Mouse (Mus musculus) liver, embryonic 11.5 days (tissue): Measurements from ENCODE around the gene Ikbkg. TPM values are rescaled to one million over a fixed set of nuclear protein-coding genes. Genes with fewer than 3 reads are reported as not detected.
A peak's percentile ranks its signal among the peaks of the same experiment; 100 is the strongest.
"Not testable (repeated sequence)": the region's sequence is repeated elsewhere in the genome, so short reads cannot be mapped to it uniquely, and the experiment has no call there.

Source experiments
- ATAC-seq: fragments of 200-750 bp; cut with Nextera tagmentation; replicated peaks from 2 replicates; pipeline ENCODE4 v1.8.0; 2017; ENCODE audit warnings: moderate number of reproducible peaks, mild to moderate bottlenecking, moderate TSS enrichment, moderate library complexity; ENCODE audit not compliant: low FRiP score
- DNase-seq: peaks from one replicate; pipeline ENCODE4 v3.0.0-alpha.2; 2017; ENCODE audit warnings: low spot score
- H3K27ac ChIP-seq: fragments of 300-500 bp; sonication (generic); 2 replicates; pipeline ENCODE4 v1.5.1; 2014; ENCODE audit warnings: mild to moderate bottlenecking, low read depth, low read length, control low read depth
- H3K27me3 ChIP-seq: fragments of 300-500 bp; sonication (generic); replicated peaks from 2 replicates; pipeline ENCODE4 v1.6.1; 2014; ENCODE audit warnings: low read length, mixed read lengths; ENCODE audit not compliant: control insufficient read depth, insufficient read depth
- H3K36me3 ChIP-seq: fragments of 300-500 bp; sonication (generic); 2 replicates; pipeline ENCODE4 v1.6.1; 2014; ENCODE audit warnings: mild to moderate bottlenecking, low read length, moderate library complexity, mixed read lengths; ENCODE audit not compliant: control insufficient read depth, insufficient read depth
- H3K4me1 ChIP-seq: fragments of 300-500 bp; sonication (generic); replicated peaks from 2 replicates; pipeline ENCODE4 v1.6.1; 2014; ENCODE audit warnings: low read length, mixed read lengths; ENCODE audit not compliant: control insufficient read depth, insufficient read depth
- H3K4me2 ChIP-seq: fragments of 300-500 bp; sonication (generic); 2 replicates; pipeline ENCODE4 v1.6.1; 2014; ENCODE audit warnings: mild to moderate bottlenecking, control low read depth, moderate library complexity
- H3K4me3 ChIP-seq: fragments of 300-500 bp; sonication (generic); 2 replicates; pipeline ENCODE4 v1.5.1; 2014; ENCODE audit warnings: low read depth, low read length, control low read depth
- H3K9ac ChIP-seq: fragments of 300-500 bp; sonication (generic); 2 replicates; pipeline ENCODE4 v1.6.1; 2014; ENCODE audit warnings: low read depth, low read length, control low read depth
- H3K9me3 ChIP-seq: fragments of 300-500 bp; sonication (generic); 2 replicates; pipeline ENCODE4 v1.6.1; 2016; ENCODE audit warnings: low read length, inconsistent platforms, mixed read lengths; ENCODE audit not compliant: control insufficient read depth
- WGBS: fragments of 180-500 bp; shearing (Covaris S2); extraction: QIAGEN DNeasy Blood & Tissue Kit; methylation state at CpG from one replicate; pipeline ENCODE4 v1.1.7; 2014; 5-methylcytosine and 5-hydroxymethylcytosine counted together
- polyA plus RNA-seq: library from polyadenylated mRNA; unstranded; fragments of >200 nt; fragmentation: Nextera tagmentation; extraction: Ambion mirVana; gene quantifications from 2 replicates; pipeline ENCODE4 v1.2.1, GENCODE M21; 2014

The Ikbkg gene
- polyA plus RNA-seq, 1 experiment from 2014 or later: 23.0 TPM

DNA sequence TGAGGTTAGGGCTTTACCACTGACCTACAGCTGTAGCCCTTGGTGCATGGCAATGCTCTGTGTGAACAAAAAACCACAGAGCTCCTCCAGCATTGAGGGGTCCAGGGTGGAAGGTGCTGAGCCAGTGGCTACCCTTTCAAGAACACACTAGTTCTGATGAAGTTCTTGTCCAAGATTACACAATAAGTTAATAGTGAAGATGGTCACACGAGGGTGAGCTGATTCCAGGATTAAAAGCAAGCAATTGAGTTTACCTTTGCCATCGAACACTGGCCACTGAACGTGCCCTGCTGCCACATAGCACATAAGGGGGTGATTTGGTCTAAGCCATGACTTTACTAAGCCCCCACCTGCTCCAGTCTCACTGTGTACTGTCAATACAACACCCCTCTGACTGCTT, 34.0 kb downstream of the Ikbkg start:
- WGBS: 81% methylated on average over 3 of the region's 3 CpGs
- Histone ChIP-seq H3K4me2 (peak overlapping the region; percentile 64; the same call in 1 of the 2 replicates), H3K9ac (no peak overlapping the region), H3K4me3 (no peak overlapping the region), H3K36me3 (no peaks in the 10 kb centered on the region), H3K27me3 (no peaks in the 10 kb centered on the region), H3K27ac (no peak overlapping the region), H3K4me1 (peaks cover 2% of the 10 kb centered on the region; the same call in 1 of the 2 replicates), H3K9me3 (no peaks in the 10 kb centered on the region)
- ATAC-seq (no peak), DNase-seq (no peak)

DNA sequence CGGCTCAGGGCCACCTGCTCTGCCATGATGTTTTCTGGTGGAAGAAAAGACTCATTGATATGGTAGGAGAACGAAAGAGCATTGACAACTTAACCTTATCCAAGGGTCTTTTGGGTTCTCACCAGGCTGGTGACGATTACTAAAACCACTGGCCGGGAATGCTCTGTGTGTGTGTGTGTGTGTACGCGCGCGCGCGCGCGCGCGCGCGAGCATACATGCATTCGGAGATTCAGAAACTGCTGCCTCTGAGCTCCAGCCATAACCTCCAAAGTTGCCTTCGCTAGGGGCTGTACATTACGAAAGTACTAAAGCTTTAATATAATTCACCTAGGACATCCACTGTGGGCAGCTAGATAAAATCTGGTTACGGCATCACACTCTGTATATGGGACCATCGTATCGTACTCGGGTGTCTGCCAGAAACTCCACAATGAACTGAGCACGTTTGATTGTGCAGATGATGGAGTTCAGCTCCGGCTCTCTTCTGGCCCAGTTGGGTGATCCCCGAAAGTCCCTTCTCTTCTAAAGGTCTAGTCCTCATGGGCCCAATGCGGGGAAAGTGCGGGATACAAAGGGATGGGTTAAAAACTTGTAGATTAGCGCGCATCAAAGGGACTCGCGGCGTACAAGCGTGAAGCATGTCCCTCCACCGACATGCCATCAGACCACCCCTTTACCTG, 35.2 kb downstream of the Ikbkg start:
- Histone ChIP-seq H3K36me3 (no peaks in the 10 kb centered on the region), H3K4me2 (peak overlapping the region; percentile 64), H3K9ac (peak overlapping the region; percentile 74), H3K27ac (peak overlapping the region; percentile 79), H3K4me3 (peak overlapping the region; percentile 67), H3K4me1 (peaks cover 2% of the 10 kb centered on the region; the same call in 1 of the 2 replicates), H3K9me3 (no peaks in the 10 kb centered on the region), H3K27me3 (no peaks in the 10 kb centered on the region)
- ATAC-seq: peak; percentile 37
- no peak for DNase-seq
- WGBS: 20% methylated on average over 35 of the region's 35 CpGs

DNA sequence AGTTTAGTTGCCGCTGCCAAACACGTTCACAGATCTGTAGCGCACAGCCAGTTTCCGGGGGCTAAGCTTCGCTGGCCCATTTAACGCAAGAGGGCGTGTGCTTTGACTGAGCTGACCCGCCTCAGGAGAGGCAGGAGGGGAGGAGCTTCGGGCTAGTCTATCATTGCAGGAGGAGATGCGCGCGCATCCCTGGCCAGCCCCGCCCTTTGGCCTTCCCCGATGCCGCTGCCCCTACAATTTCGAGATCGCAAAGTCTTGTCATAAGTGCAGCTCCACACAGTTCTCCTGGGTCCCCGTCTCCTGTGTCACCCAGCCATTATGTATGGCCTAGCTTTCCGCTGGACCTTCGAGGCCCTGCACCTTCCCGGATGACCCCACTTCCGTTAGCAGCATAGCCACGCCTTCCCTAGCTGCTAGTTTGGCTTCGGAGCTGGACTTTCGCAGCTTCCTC, 35.8 kb downstream of the Ikbkg start, which contains the start of gene G6pdx:
Gene G6pdx (minus strand): TSS at position 369 of the 451 bp plus-strand sequence.
- H3K9ac ChIP-seq: peak within 1 kb of the TSS; percentile 78
- H3K27ac ChIP-seq: peak within 1 kb of the TSS; percentile 79
- peaks cover 2% of the 10 kb centered on the region; the same call in 1 of the 2 replicates for H3K4me1 ChIP-seq
- ATAC-seq (peak; percentile 81), DNase-seq (peak; percentile 84)
- H3K36me3 ChIP-seq: no peaks in the 10 kb centered on the region; the same call in 1 of the 2 replicates
- H3K4me3 ChIP-seq: peak within 1 kb of the TSS; percentile 67
- no peaks in the 10 kb centered on the region for H3K27me3 ChIP-seq
- no peaks in the 10 kb centered on the region for H3K9me3 ChIP-seq
- H3K4me2 ChIP-seq: peak within 1 kb of the TSS; percentile 64
- WGBS: 21% methylated on average over 25 of the region's 25 CpGs

DNA sequence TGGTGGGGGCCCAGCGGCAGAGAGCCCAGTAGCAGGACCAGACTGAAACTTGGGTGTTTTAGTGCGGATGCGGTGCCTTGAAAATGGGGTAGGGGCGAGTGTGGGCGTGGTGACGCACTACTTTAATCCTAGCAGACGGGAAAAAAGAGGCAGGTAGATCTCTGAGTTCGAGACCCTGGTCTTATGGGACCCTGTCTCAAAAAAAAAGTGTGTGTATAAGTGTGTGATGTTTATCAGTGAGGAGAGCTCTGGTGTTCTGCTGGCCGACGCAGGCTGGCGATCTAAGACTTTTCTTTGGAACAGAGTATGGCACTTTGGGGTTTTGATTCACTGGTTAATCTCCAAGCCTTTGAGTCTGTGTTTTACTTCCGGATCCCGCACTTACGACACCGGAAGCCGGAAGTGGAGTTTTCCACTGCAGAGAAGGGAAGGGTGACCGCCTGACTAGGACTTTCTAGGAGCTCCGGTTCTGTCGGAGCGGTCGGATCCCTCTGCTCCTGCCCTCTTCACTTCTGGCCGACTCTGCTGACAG, 36.3 kb downstream of the Ikbkg start:
- DNase-seq (peak; percentile 67), ATAC-seq (peak; percentile 67)
- H3K27ac ChIP-seq: peak overlapping the region; percentile 79
- no peaks in the 10 kb centered on the region; the same call in 1 of the 2 replicates for H3K36me3 ChIP-seq
- H3K4me3 ChIP-seq: peak overlapping the region; percentile 67
- H3K4me2 ChIP-seq: peak overlapping the region; percentile 64
- no peaks in the 10 kb centered on the region for H3K9me3 ChIP-seq
- no peaks in the 10 kb centered on the region for H3K27me3 ChIP-seq
- H3K9ac ChIP-seq: peak overlapping the region; percentile 78
- peaks cover 2% of the 10 kb centered on the region; the same call in 1 of the 2 replicates for H3K4me1 ChIP-seq
- WGBS: 19% methylated on average over 22 of the region's 22 CpGs

DNA sequence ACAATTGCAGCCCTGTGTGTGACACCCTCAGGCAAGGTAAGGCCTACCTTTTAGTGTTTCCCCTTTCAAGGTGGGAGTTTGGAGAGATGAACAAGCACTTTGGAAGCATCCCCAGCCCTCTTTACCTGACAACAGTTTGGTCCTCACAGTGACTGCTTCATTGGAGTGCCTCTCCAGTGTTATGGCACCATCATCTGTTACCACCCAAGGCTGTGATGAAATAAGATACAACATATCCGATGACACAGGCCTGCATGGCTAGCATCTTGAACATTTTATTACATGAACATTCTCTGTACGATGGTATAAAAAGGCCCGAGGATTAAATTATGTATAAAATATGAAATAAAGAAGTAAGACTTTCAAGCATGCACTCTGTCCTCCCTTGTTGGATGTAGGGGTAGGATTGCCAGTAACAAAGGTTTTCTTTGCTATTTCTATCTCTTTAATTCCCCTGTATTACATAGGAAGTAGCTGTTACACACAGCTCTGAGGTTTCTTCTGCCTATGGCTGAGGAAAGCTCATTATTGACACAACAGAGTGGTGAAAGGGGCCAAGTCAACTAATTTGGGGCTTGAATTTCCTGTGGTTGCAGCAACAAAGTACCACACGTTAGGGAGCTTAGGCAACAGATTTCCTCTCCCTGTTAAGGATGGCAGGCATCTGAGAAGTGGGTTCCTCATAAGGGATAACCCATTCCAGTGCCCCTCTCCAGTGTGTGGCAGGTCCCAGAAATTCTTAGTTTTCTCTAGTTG, 58.2 kb downstream of the Ikbkg start:
- DNase-seq (no peak), ATAC-seq (no peak)
- 72% methylated on average over 4 of the region's 4 CpGs for WGBS
- Histone ChIP-seq H3K27ac (no peak overlapping the region), H3K9me3 (no peaks in the 10 kb centered on the region), H3K4me1 (no peaks in the 10 kb centered on the region), H3K36me3 (no peaks in the 10 kb centered on the region), H3K4me3 (no peak overlapping the region), H3K27me3 (no peaks in the 10 kb centered on the region), H3K9ac (no peak overlapping the region), H3K4me2 (no peak overlapping the region)

DNA sequence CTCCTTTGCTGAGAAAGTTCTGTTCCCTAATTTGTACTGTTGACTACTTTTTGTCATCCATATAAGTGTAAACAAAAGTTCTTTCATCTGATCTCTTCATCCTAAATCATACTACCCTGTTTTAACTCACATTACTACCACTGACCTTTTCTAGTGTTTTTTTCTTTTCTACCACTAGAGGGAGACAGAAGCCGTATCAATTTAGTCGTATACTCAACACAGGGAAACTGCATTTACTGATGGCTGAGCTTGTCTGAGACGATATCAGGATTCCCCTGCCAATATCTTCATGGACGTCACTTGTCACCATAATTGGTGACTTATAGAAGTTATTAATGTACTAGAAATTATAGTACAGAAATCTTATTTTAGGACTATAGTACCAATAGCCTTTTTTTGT, 59.7 kb downstream of the Ikbkg start:
- DNase-seq (no peak), ATAC-seq (no peak)

DNA sequence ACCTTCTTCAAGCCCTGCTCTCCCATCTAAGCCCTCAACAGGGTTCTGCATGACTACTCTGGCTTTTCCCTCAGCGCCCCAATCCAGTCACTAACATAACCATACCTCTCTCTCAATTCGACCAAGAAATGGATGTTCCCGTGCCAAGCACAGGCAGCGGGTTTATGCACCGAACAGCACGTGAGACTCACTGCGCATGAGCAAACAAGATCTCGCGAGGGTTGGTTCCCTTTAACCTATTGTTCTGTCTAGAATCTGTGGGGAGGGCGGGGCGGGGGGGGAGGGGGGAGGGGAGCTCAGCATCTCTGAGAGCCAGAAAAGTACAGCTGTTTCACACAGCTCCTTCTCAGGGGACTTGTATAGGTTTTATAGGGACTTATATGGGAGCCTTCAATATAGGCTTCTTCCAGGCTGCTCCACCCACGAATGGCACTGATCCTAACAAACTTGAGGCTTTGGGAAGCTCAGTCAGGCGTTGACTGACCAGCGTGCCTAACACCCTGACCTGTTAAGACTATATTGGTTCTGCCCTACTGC, 88.3 kb downstream of the Ikbkg start, which contains the start of gene Gm6880:
Gene Gm6880 (minus strand): TSS at position 51 of the 537 bp plus-strand sequence.
- H3K9me3 ChIP-seq, H3K4me3 ChIP-seq, H3K9ac ChIP-seq, H3K36me3 ChIP-seq, H3K4me2 ChIP-seq, H3K27me3 ChIP-seq, ATAC-seq, H3K27ac ChIP-seq, DNase-seq, H3K4me1 ChIP-seq: not testable (repeated sequence)
- 78% methylated on average over 12 of the region's 14 CpGs for WGBS

More for the DNA sequence above, 59.7 kb downstream of the Ikbkg start:
- Histone ChIP-seq H3K9me3 (no peaks in the 10 kb centered on the region), H3K4me1 (no peaks in the 10 kb centered on the region), H3K9ac (no peak overlapping the region), H3K27me3 (no peaks in the 10 kb centered on the region), H3K4me2 (no peak overlapping the region), H3K4me3 (no peak overlapping the region), H3K36me3 (no peaks in the 10 kb centered on the region), H3K27ac (no peak overlapping the region)
- 9% methylated on average over 4 of the region's 4 CpGs for WGBS

DNA sequence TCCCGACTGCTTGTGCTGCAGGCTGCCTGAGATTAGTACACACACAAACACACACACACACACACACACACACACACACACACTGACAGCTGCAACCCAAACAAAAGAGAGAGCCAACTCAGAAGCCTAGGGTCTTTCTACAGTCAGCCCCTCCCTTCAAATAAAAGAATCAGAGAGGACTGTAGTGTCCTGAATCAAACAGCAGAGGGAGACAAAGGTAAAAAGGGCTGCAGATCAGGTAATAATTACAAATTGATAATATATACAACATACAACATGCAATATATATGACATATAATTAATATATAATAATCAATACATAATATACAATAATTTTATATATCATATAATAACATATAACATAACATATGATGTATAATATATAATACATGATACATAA, 104.0 kb downstream of the Ikbkg start:
- no peak overlapping the region for H3K4me3 ChIP-seq
- H3K27ac ChIP-seq: no peak overlapping the region
- DNase-seq (no peak), ATAC-seq (no peak)
- no peak overlapping the region for H3K9ac ChIP-seq
- H3K36me3 ChIP-seq: no peaks in the 10 kb centered on the region
- H3K27me3 ChIP-seq: no peaks in the 10 kb centered on the region
- no peaks in the 10 kb centered on the region for H3K9me3 ChIP-seq
- H3K4me2 ChIP-seq: no peak overlapping the region
- H3K4me1 ChIP-seq: no peaks in the 10 kb centered on the region
- WGBS: 80% methylated on average over 1 of the region's 1 CpGs
